Mouse (Mus musculus) kidney, postnatal 10 days (tissue): ENCODE data around the gene Scimp.
"Not testable (repeated sequence)": the region's sequence is repeated elsewhere in the genome, so short reads cannot be mapped to it uniquely, and the experiment has no call there.

ENCODE experiments used
- DNase-seq: peaks from one replicate; pipeline ENCODE4 v3.0.0; 2021; ENCODE audit warnings: mixed read lengths

Scimp gene

DNA sequence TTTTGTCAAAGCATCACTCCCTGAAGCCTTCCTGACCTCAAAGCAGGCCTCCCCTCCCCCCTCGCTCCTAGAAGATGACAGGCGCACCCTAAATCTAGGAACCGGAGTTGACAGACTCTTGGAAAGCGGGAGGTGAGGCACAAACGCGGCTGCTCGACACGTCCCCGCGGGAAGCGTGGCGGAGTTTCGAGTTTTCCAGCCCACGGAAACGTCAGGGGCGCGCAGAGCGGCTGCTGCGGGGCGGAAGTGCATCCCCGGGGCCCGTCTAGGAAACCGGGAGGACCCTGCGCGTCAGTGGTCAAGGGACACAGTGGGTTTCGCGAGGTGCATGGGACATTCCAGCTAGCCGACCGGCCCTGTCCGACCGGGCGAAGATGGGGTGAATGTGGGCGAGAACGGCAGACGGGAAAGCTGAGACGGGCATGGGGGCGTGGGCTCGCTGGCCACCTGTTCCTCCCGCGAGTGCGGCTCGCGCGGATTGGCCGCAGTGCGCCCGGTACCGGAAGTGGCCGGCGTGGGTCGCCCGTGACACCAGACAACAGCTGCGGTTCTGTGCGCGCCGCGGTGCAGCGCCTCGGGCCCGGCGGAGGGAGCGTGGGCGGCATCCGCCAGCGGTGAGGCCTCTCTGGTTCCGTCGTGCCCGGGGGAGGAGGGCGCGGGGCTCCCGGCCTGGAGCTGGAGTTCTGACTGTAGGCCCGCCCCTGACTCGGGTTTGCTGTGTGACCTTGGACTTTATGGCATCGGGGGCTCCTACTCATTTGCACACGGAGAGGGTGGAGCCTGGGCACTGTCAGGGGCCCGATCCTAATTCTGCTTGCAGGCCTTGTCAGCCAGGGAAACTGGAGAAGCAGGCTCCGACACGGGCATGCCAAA lies 48.2 kb downstream of the Scimp start, which contains the start of gene Zfp3:
Gene Zfp3 (plus strand): TSS at position 274 of the 873 bp plus-strand sequence.
- peak; percentile 88 for DNase-seq

DNA sequence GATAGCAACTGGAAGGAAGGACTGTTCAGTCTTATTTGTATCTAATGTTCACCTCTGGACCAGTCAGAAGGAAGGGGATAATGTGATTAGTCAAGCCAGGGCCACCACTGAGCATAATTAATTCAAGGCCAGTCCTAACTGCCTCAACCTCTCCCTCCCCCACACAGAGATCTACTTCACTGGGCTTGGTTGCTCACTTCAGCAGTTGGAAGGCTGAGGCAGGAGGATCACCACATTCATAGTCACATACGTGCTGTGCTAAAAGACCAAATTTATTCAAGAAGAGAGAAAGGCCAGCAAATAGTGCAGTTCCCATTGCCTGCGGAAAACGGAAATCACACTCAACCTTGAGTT lies 48.8 kb downstream of the Scimp start:
- no peak for DNase-seq

DNA sequence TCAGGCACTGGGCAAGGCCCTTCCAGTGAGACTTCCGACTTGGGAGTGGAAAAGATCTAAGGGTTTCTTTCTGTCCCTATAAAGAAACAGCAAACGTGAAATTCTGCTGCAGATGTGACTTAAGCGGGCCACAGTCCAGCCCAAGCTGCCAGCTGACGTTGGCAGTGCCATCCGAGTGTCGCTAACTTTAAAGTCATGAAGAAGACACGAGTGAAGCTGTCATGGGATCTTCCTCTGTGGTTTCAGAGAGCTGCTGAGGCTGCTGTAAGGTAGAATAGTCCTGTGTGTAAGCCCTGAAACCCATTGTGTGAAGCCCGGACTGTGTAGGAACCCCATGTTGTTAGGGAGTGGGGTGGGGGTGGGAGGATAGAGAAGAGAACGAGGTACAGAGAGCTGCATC lies 49.7 kb downstream of the Scimp start:
- no peak for DNase-seq

DNA sequence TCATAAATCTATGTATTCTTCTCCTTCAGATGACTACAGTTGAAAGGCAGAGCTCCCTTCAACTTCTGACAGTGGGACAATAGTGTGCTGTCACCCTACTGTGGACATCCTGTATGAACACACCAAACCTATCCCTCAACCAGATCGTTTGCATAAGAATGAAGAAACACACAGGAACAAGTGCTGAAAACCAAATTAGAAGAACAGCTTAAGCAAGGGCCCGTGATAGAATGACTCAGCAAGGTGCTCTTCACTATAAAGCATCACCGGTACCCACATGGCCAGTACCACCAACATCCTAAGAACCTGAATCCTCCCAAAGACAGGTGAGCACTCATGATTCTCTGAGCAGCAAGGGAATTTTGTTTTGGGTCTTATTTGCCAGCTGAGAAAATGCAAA lies 51.9 kb downstream of the Scimp start:
- not testable (repeated sequence) for DNase-seq

DNA sequence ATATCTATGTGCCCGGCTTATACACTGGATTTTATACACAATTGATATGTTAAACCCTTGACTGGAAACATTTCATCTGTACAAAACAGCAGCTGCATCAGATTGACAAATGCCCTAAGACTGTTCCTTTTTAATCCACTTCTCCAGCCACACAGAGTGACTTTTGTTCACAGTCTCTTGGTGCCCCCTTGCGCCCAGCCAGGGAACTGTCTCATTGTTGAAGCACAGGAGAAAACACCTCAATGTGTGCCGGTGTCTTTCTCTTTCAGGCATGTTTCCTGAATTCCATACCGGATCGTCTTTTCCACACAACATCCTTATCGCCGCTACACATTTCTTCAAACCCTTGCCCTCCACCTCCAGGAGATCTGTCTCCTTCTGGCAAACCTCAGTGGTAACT lies 56.7 kb downstream of the Scimp start:
- DNase-seq: peak; percentile 91

DNA sequence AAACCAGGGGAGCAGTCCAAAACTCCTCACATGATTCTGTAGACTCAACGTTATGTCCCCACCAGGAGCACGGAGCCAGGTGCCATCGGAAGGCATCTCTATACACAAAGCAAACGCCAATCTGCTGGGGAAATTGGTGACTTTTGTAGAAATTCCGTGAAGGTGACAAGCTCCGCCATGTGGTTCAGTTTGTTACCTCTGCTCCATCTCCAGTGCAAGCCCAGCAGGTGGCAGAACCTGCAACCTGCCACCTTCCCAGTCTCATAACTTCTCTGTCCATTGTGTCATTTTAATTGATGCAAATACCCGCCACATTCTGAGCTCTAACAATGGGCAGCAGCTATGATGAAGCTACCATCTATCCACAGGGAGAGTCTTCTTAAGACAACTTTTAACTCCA lies 57.4 kb downstream of the Scimp start:
- DNase-seq: no peak

DNA sequence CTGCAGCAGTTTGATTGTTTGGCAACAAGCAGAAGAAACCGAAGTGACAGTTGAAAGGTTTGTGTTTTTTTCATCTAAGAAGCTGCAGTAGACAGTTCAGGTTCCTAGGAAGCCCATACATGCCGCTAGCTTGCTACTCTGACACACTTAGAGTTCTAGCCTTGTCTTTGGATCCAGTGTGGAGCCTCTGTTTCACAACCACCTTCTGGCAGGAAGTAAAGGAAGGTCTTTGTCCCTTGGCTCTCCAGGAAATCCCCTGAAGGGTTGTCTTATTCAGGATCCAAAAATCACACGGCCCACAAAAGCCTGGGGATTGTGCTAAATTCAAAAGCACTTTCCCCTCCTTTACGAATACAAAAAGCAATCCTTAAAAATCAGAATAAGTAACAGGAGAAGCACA lies 57.9 kb downstream of the Scimp start:
- no peak for DNase-seq

DNA sequence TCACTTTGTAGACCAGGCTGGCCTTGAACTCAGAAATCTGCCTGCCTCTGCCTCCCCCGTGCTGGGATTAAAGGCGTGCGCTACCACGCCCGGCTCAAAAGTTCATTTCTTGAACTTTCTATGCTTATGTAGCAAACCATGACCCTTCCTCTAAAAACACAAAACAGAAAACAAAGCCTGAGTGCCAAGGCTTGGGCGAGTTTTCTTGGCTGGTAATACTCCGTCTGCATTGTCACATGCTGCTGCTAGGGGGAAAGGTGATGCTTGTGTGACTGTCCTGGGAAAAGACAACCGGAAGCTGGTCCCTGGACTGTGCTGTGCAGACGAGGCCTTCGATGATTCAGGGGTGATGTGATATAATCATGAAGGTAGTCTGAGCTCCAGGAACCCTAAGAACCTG lies 59.2 kb downstream of the Scimp start:
- DNase-seq: no peak

DNA sequence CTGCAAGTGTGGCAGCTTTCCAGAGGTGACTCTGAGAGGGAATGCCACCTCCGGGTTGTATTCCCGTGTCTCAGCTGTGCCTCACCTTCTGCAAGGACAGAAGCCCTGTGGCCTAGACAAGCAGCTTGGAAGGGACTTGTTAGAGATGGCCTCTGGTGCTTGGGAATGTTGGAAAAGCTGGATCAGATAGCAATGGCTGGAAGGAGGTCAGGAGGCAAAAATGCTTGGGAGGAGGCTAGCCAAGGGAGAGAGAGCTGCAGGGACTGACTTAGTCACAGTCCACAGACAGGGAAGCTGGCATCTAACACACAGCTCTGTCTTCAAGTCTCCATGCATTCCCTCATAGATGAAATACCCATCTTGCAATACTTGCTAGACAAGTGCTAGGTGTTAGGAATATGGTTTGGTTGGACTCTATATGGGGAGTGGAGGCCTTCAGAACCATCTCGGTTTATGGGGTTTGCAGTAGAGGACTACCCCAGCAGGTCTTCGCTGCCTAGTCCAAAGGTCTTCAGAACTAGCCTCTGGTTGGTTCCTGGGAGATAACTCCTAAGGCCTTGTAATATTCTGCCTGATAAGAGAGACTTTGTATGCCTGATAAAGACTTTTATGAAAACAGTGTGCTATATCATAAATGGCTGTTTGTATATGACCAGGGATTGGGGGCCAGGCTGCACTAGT lies 59.9 kb downstream of the Scimp start:
- no peak for DNase-seq

DNA sequence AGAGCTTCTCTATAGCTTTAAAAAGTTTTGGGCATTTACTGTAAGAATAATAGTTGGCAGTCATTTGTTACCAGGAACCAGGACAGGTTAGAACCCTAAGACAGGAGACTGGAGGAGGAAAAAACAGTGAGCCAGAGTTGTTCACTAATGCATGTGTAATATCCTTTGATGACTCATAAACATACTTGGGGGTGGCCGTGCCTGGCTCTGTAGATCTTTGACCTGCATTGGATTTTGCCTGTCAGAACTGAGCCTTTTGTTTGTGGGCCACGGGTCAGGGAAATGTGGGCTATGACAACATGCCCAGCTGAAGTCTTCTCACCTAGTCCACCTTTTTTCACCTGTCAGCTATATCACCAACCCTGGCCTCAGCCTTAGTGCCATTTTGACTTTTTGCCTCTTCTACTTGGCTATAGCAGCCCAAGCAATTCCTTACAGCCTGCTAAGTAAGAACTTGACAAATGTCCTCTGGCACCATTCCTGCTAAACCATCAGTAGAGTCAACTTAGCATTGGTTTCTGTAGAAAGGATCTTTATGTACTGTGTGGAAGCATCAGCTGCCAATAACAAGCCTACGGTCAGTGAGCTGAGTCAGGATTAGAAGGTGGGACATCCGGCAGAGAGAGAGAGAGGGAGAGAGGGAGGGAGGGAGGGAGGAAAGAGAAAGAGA lies 64.4 kb downstream of the Scimp start:
- DNase-seq: no peak

DNA sequence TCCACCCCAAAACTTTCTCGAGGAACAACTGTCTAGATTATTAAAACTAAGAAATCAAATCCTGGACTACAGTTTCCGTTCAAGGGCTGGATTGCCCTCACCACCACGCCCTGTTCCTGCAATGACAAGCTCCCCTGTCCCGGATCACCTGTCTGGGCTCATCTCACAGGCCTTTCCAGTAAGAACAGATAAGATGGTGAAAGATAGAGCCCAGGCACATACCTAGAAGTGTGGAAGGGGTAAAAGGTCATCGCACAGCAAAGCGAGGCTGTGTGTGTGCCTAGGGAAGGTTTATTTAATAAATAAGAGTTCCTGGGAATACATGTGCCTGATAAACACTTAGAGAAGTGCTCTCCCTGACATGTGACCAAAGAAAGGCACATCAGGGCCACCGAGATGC lies 66.8 kb downstream of the Scimp start:
- DNase-seq: no peak

DNA sequence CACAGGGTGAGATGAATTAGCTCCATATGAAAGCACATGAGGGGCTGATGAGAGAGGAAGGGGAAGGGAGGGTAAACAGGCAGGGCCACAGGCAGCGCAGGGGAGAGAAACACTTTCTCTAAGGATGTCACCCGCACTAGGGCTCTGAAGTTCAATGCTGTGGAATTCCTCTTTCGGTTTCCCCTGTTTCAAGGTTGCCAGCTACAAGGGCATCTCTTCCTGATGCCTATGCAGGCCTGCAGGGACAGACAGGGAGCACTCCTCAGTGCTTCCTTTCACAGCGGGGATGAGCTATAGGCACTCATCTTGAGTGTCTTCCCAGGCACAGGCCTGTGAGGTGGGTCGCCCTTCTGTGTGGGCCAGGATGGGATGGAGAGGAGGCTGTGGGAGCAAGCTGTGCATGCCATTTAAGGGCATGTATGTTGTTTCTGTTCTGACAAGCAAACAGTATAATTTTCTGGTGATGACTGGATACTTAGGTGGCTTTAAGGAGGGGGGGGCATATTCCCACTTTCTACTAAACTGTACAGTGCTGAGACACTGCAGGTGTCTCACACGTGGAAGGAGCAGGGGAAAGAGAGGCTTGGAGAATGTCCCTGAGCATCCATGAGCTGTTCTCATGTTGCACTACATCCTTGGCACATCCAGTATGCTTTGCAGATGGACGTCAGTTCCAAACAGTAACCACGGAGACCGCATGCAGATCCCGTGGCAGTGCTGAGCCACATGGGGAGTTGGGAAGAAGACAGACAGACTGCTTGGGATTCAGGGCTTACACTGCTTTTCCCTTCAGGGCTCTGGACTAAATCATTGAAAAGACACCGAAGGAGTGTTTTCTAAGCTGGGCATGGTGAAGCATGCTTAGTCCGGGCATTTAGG lies 69.6 kb downstream of the Scimp start:
- DNase-seq: no peak

DNA sequence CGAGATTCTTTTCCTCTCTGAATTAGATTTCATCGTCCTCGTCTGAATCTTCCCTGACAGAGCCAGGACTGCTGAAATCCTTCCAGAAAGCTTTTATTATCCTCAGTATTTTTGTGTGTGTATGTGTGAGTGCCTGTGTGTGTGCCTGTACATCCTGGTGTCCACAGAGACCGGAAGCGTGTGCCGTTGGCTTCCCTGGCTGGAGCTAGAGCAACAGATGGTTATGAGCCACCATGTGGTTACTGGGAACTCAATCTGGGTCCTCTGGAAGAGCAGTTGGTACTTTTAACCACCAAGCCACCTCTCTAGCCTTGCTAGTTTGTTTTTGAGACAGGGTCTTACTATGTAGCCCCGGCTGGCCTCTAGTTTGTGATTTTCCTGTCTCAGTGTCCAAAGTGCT lies 70.3 kb downstream of the Scimp start:
- DNase-seq: no peak

DNA sequence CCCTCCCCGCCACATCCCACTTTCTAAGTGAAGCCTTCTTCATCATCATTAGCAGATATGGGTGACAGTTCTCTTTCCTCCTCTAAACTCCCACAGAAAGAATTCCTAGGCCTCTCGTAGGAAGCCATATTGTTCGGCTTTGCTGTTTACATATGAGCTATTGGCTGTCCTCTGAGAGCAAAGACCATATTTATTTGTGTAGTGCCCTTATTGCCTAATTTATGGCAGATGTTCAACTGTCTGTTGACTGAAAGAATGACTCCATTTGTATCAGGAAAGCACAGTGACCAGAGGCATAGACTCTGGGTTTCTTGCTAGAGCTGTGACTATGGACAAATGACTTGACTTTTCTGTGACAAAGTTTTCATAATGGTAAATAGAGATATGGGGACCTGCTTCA lies 70.8 kb downstream of the Scimp start:
- DNase-seq: no peak
